Mouse (Mus musculus): ENCODE results near the gene Ucn3. TPM values are rescaled to one million over a fixed set of nuclear protein-coding genes. Genes with fewer than 3 reads are reported as not detected.
A peak's percentile ranks its signal among the peaks of the same experiment; 100 is the strongest.
"Not testable (repeated sequence)": the region's sequence is repeated elsewhere in the genome, so short reads cannot be mapped to it uniquely, and the experiment has no call there.

Gene Ucn3
- polyA plus RNA-seq, 1 experiment = not detected

DNA sequence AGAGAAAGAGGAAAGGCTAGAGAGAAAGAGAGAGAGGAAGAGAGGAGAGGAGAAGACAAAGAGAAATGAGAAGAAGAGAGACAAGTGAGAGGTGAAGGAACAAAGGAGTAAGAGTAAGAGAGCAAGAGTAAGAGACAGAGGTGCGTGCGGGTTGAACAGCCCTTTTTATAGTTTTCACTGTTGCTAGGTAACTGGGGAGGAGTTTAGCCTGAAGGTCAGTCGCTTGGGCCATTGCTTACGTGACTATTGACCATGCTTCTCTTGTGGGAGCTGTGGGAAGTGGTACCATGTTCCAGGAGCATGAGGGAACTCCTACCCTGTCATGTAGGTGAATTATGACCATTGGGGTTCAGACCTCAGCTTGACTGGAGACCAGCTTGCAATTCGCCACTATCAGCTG lies 34.8 kb downstream of the Ucn3 start:
- TF ChIP-seq POLR2A (IDR thresholded peaks at IDR 0.05; ENCODE audit: insufficient read depth, low read length) (no peak), CTCF (IDR thresholded peaks at IDR 0.05; ENCODE audit: low read depth, low read length) (no peak), EP300 (IDR thresholded peaks at IDR 0.05; ENCODE audit: insufficient read depth, low read depth, low read length) (no peak)
- Histone ChIP-seq H3K27ac (ENCODE audit: insufficient read depth, low read length) (no peak overlapping the region), H3K4me1 (ENCODE audit: control insufficient read depth, insufficient read depth, low read length) (peaks cover 1% of the 10 kb centered on the region), H3K4me3 (ENCODE audit: low read depth, low read length) (no peak overlapping the region), H3K36me3 (ENCODE audit: control insufficient read depth, insufficient read depth, low read length, poor library complexity, severe bottlenecking) (no peaks in the 10 kb centered on the region), H3K9me3 (replicated peaks; ENCODE audit: control insufficient read depth, insufficient read depth, low read length, poor library complexity, severe bottlenecking) (no peaks in the 10 kb centered on the region), H3K9ac (ENCODE audit: low read depth, poor library complexity, severe bottlenecking) (no peak overlapping the region), H3K27me3 (ENCODE audit: control insufficient read depth, insufficient read depth, low read length, poor library complexity, severe bottlenecking) (no peaks in the 10 kb centered on the region)

GRCm38 (mm10) chr13:3908262-3908661 lies 36.9 kb downstream of the Ucn3 start:
- no peaks in the 10 kb centered on the region for H3K9me3 ChIP-seq (replicated peaks; ENCODE audit: control insufficient read depth, insufficient read depth, low read length, poor library complexity, severe bottlenecking)
- peaks cover 1% of the 10 kb centered on the region for H3K4me1 ChIP-seq (ENCODE audit: control insufficient read depth, insufficient read depth, low read length)
- H3K27ac ChIP-seq (ENCODE audit: insufficient read depth, low read length) = no peak overlapping the region
- TF ChIP-seq EP300 (IDR thresholded peaks at IDR 0.05; ENCODE audit: insufficient read depth, low read depth, low read length) = no peak
- no peak for TF ChIP-seq CTCF (IDR thresholded peaks at IDR 0.05; ENCODE audit: low read depth, low read length)
- no peak for TF ChIP-seq POLR2A (IDR thresholded peaks at IDR 0.05; ENCODE audit: insufficient read depth, low read length)
- H3K9ac ChIP-seq (ENCODE audit: low read depth, poor library complexity, severe bottlenecking) = no peak overlapping the region
- no peak overlapping the region for H3K4me3 ChIP-seq (ENCODE audit: low read depth, low read length)
- no peaks in the 10 kb centered on the region for H3K27me3 ChIP-seq (ENCODE audit: control insufficient read depth, insufficient read depth, low read length, poor library complexity, severe bottlenecking)
- no peaks in the 10 kb centered on the region for H3K36me3 ChIP-seq (ENCODE audit: control insufficient read depth, insufficient read depth, low read length, poor library complexity, severe bottlenecking)

- Histone ChIP-seq H3K9me3 (replicated peaks; ENCODE audit: control insufficient read depth, insufficient read depth, low read length, poor library complexity, severe bottlenecking) (no peaks in the 10 kb centered on the region), H3K4me3 (ENCODE audit: low read depth, low read length) (no peak overlapping the region), H3K4me1 (ENCODE audit: control insufficient read depth, insufficient read depth, low read length) (peaks cover 1% of the 10 kb centered on the region), H3K36me3 (ENCODE audit: control insufficient read depth, insufficient read depth, low read length, poor library complexity, severe bottlenecking) (no peaks in the 10 kb centered on the region; the same call in 1 of the 2 replicates), H3K9ac (ENCODE audit: low read depth, poor library complexity, severe bottlenecking) (no peak overlapping the region), H3K27ac (ENCODE audit: insufficient read depth, low read length) (no peak overlapping the region), H3K27me3 (ENCODE audit: control insufficient read depth, insufficient read depth, low read length, poor library complexity, severe bottlenecking) (no peaks in the 10 kb centered on the region)
- TF ChIP-seq POLR2A (IDR thresholded peaks at IDR 0.05; ENCODE audit: insufficient read depth, low read length) (no peak), EP300 (IDR thresholded peaks at IDR 0.05; ENCODE audit: insufficient read depth, low read depth, low read length) (no peak), CTCF (IDR thresholded peaks at IDR 0.05; ENCODE audit: low read depth, low read length) (no peak)
Observed at GRCm38 (mm10) chr13:3907151-3907696, 37.9 kb downstream of the Ucn3 start.

DNA sequence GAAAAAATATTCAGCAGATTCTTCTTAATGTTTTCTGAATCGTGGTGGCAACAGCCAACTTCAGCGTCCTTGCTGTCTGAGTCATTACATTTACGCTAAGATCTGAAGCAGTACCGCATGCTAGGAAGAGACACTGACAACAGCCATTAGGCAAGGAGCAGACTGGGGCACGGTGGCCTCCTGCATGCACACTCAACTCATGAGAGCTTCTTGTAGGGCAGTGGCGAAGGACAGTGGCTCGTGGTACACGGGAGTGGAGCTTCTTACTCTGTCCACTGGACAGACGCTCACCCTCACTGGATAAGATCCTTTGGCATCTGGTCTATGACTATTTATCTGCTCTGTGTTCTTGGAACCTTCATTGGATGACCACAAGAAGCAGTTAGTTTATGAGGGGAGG lies 45.8 kb downstream of the Ucn3 start:
- TF ChIP-seq CTCF (IDR thresholded peaks at IDR 0.05; ENCODE audit: low read depth, low read length) (no peak), EP300 (IDR thresholded peaks at IDR 0.05; ENCODE audit: insufficient read depth, low read depth, low read length) (no peak), POLR2A (IDR thresholded peaks at IDR 0.05; ENCODE audit: insufficient read depth, low read length) (no peak)
- no peaks in the 10 kb centered on the region for H3K4me1 ChIP-seq (ENCODE audit: control insufficient read depth, insufficient read depth, low read length)
- H3K27ac ChIP-seq (ENCODE audit: insufficient read depth, low read length) = no peak overlapping the region
- no peaks in the 10 kb centered on the region for H3K27me3 ChIP-seq (ENCODE audit: control insufficient read depth, insufficient read depth, low read length, poor library complexity, severe bottlenecking)
- no peak overlapping the region for H3K4me3 ChIP-seq (ENCODE audit: low read depth, low read length)
- no peaks in the 10 kb centered on the region for H3K9me3 ChIP-seq (replicated peaks; ENCODE audit: control insufficient read depth, insufficient read depth, low read length, poor library complexity, severe bottlenecking)
- no peaks in the 10 kb centered on the region; the same call in none of the 2 replicates for H3K36me3 ChIP-seq (ENCODE audit: control insufficient read depth, insufficient read depth, low read length, poor library complexity, severe bottlenecking)
- no peak overlapping the region for H3K9ac ChIP-seq (ENCODE audit: low read depth, poor library complexity, severe bottlenecking)

DNA sequence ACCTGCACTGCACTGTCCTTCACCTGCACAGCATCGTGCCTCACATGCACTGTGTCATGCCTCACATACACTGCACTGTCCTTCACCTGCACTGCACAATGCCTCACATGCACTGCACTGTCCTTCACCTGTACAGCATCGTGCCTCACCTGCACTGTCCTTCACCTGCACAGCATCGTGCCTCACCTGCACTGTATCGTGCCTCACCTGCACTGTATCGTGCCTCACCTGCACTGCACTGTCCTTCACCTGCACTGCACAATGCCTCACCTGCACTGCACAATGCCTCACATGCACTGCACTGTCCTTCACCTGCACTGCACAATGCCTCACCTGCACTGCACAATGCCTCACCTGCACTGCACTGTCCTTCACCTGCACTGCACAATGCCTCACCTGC lies 46.9 kb downstream of the Ucn3 start:
- not testable (repeated sequence) for H3K4me1 ChIP-seq (ENCODE audit: control insufficient read depth, insufficient read depth, low read length); H3K9ac ChIP-seq (ENCODE audit: low read depth, poor library complexity, severe bottlenecking); H3K9me3 ChIP-seq (replicated peaks; ENCODE audit: control insufficient read depth, insufficient read depth, low read length, poor library complexity, severe bottlenecking); H3K4me3 ChIP-seq (ENCODE audit: low read depth, low read length); H3K27me3 ChIP-seq (ENCODE audit: control insufficient read depth, insufficient read depth, low read length, poor library complexity, severe bottlenecking); H3K36me3 ChIP-seq (ENCODE audit: control insufficient read depth, insufficient read depth, low read length, poor library complexity, severe bottlenecking); H3K27ac ChIP-seq (ENCODE audit: insufficient read depth, low read length)

DNA sequence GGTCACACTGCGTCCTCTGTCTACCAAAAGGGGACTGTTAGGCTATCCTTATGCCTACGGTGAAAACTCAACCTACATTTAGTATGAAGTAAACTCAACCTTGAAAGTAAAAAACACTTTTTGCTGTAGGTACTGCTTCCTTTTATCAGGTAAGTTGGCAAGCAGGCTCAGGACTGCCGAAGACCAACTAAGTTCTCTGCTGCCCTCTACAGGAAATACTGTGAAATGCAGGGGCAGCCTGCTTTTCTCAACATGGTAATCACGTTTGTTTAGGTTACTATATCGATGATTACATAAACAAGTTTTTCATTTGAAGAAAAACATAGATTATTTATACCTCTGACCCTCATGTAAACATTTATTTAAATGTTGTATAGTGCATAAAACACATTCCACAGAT lies 48.2 kb downstream of the Ucn3 start:
- no peaks in the 10 kb centered on the region for H3K4me1 ChIP-seq (ENCODE audit: control insufficient read depth, insufficient read depth, low read length)
- TF ChIP-seq CTCF (IDR thresholded peaks at IDR 0.05; ENCODE audit: low read depth, low read length) = peak; percentile 41
- TF ChIP-seq POLR2A (IDR thresholded peaks at IDR 0.05; ENCODE audit: insufficient read depth, low read length) = no peak
- no peak for TF ChIP-seq EP300 (IDR thresholded peaks at IDR 0.05; ENCODE audit: insufficient read depth, low read depth, low read length)
- H3K36me3 ChIP-seq (ENCODE audit: control insufficient read depth, insufficient read depth, low read length, poor library complexity, severe bottlenecking) = no peaks in the 10 kb centered on the region; the same call in 1 of the 2 replicates
- no peaks in the 10 kb centered on the region for H3K27me3 ChIP-seq (ENCODE audit: control insufficient read depth, insufficient read depth, low read length, poor library complexity, severe bottlenecking)
- no peak overlapping the region for H3K9ac ChIP-seq (ENCODE audit: low read depth, poor library complexity, severe bottlenecking)
- no peaks in the 10 kb centered on the region for H3K9me3 ChIP-seq (replicated peaks; ENCODE audit: control insufficient read depth, insufficient read depth, low read length, poor library complexity, severe bottlenecking)
- H3K4me3 ChIP-seq (ENCODE audit: low read depth, low read length) = no peak overlapping the region
- H3K27ac ChIP-seq (ENCODE audit: insufficient read depth, low read length) = no peak overlapping the region
